Mouse (Mus musculus) heart, embryonic 11.5 days (tissue): ENCODE data around the gene Slc39a11. TPM values are rescaled to one million over a fixed set of nuclear protein-coding genes. Genes with fewer than 3 reads are reported as not detected.

Experiments used
- ATAC-seq: fragments of 200-750 bp; cut with Nextera tagmentation; replicated peaks from 2 replicates; pipeline ENCODE4 v1.8.0; 2017; ENCODE audit warnings: moderate library complexity; ENCODE audit not compliant: insufficient number of reproducible peaks, low FRiP score, low TSS enrichment
- H3K27ac ChIP-seq: fragments of 300-500 bp; sonication (generic); 2 replicates; pipeline ENCODE4 v1.5.1; 2014; ENCODE audit warnings: mild to moderate bottlenecking, low read depth, low read length
- H3K27me3 ChIP-seq: fragments of 300-500 bp; sonication (generic); 2 replicates; pipeline ENCODE4 v1.6.1; 2014; ENCODE audit warnings: mild to moderate bottlenecking, low read length, mixed read lengths; ENCODE audit not compliant: control insufficient read depth, insufficient read depth
- H3K36me3 ChIP-seq: fragments of 300-500 bp; sonication (generic); 2 replicates; pipeline ENCODE4 v1.6.1; 2014; ENCODE audit warnings: mild to moderate bottlenecking, low read length, moderate library complexity, mixed read lengths; ENCODE audit not compliant: control insufficient read depth, insufficient read depth
- H3K4me1 ChIP-seq: fragments of 300-500 bp; sonication (generic); 2 replicates; pipeline ENCODE4 v1.6.1; 2014; ENCODE audit warnings: low read length; ENCODE audit not compliant: control insufficient read depth, insufficient read depth
- H3K4me2 ChIP-seq: fragments of 300-500 bp; sonication (generic); 2 replicates; pipeline ENCODE4 v1.6.1; 2014; ENCODE audit warnings: mild to moderate bottlenecking, moderate library complexity
- H3K4me3 ChIP-seq: fragments of 300-500 bp; sonication (generic); 2 replicates; pipeline ENCODE4 v1.5.1; 2014; ENCODE audit warnings: low read depth, low read length
- H3K9ac ChIP-seq: fragments of 300-500 bp; sonication (generic); 2 replicates; pipeline ENCODE4 v1.6.1; 2014; ENCODE audit warnings: mild to moderate bottlenecking, low read depth, low read length, moderate library complexity
- H3K9me3 ChIP-seq: fragments of 300-500 bp; sonication (generic); replicated peaks from 2 replicates; pipeline ENCODE4 v1.6.1; 2016; ENCODE audit warnings: low read length; ENCODE audit not compliant: control insufficient read depth
- WGBS: fragments of 180-500 bp; shearing (Covaris S2); extraction: QIAGEN DNeasy Blood & Tissue Kit; methylation state at CpG from one replicate; pipeline ENCODE4 v1.1.7; 2014; ENCODE audit not compliant: insufficient replicate concordance; 5-methylcytosine and 5-hydroxymethylcytosine counted together
- polyA plus RNA-seq: library from polyadenylated mRNA; unstranded; fragments of >200 nt; fragmentation: Nextera tagmentation; extraction: Ambion mirVana; gene quantifications from 2 replicates; pipeline ENCODE4 v1.2.1, GENCODE M21; 2014

The Slc39a11 gene
- polyA plus RNA-seq, 1 experiment from 2014 or later: 17.1 TPM

GRCm38 (mm10) chr11:113634699-113635121 is 15.2 kb downstream of the Slc39a11 start:
- 70% methylated on average over 10 of the region's 10 CpGs for WGBS
- ATAC-seq: no peak

DNA sequence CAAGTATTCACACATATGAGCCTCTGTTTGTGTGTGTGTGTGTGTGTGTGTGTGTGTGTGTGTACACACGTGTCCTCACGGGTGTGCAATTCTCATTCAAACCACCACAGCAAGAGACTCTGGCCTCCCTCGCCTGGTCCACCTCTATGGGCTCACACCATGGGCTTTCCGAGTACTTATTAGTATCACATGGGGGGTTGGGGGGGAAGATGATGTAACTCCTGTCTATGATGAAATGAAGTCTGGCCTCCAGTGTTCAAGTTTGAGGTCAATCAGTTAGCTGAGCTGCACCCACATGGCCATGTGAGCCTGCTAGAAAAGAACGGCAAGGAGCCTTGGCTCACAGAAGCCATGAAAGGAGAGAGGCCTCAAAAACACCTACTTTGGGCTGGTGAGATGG is 16.5 kb downstream of the Slc39a11 start:
- WGBS: 90% methylated on average over 5 of the region's 5 CpGs
- no peaks in the 10 kb centered on the region for H3K36me3 ChIP-seq
- ATAC-seq: no peak

More at GRCm38 (mm10) chr11:113634699-113635121, 15.2 kb downstream of the Slc39a11 start:
- no peak overlapping the region for H3K27ac ChIP-seq
- H3K4me1 ChIP-seq: no peaks in the 10 kb centered on the region
- no peaks in the 10 kb centered on the region for H3K36me3 ChIP-seq
- H3K27me3 ChIP-seq: no peaks in the 10 kb centered on the region
- H3K4me3 ChIP-seq: no peak overlapping the region
- H3K9ac ChIP-seq: no peak overlapping the region
- H3K9me3 ChIP-seq: no peaks in the 10 kb centered on the region
- H3K4me2 ChIP-seq: no peak overlapping the region

GRCm38 (mm10) chr11:113632303-113632702 is 17.6 kb downstream of the Slc39a11 start:
- H3K27me3 ChIP-seq: no peaks in the 10 kb centered on the region
- no peak overlapping the region for H3K4me3 ChIP-seq
- ATAC-seq: no peak
- H3K4me2 ChIP-seq: no peak overlapping the region
- WGBS: 73% methylated on average over 7 of the region's 7 CpGs
- no peaks in the 10 kb centered on the region for H3K36me3 ChIP-seq
- no peaks in the 10 kb centered on the region for H3K9me3 ChIP-seq
- H3K27ac ChIP-seq: no peak overlapping the region
- H3K4me1 ChIP-seq: no peaks in the 10 kb centered on the region
- no peak overlapping the region for H3K9ac ChIP-seq

More for the DNA sequence above, 16.5 kb downstream of the Slc39a11 start:
- Histone ChIP-seq H3K4me2 (no peak overlapping the region), H3K27me3 (no peaks in the 10 kb centered on the region), H3K27ac (no peak overlapping the region), H3K9me3 (no peaks in the 10 kb centered on the region), H3K4me1 (no peaks in the 10 kb centered on the region), H3K4me3 (no peak overlapping the region), H3K9ac (no peak overlapping the region)

DNA sequence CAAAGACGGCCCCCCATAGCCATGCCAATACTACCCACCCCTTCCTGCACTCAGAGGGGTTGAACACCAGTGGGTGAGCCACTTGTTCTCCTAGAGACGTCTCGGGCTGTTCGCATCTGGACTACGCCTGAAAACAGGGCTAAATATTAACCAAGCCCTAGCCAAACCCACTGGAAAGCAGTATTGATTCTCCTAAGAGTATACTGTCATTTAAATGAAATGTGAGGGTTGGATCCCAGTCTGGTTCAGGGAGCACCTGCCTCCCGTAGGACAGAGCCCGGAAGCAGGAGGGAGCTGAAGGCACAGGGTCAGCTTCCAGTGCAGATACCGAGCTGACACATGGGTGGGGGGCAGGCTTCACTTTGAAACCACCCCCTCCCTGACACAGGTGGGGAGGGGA is 18.0 kb downstream of the Slc39a11 start:
- no peaks in the 10 kb centered on the region for H3K36me3 ChIP-seq
- H3K9me3 ChIP-seq: no peaks in the 10 kb centered on the region
- no peaks in the 10 kb centered on the region for H3K27me3 ChIP-seq
- 73% methylated on average over 8 of the region's 8 CpGs for WGBS
- ATAC-seq: no peak
- no peaks in the 10 kb centered on the region for H3K4me1 ChIP-seq
- no peak overlapping the region for H3K9ac ChIP-seq
- no peak overlapping the region for H3K4me2 ChIP-seq
- no peak overlapping the region for H3K4me3 ChIP-seq
- no peak overlapping the region for H3K27ac ChIP-seq

GRCm38 (mm10) chr11:113631302-113631701 is 18.6 kb downstream of the Slc39a11 start:
- ATAC-seq: no peak
- H3K36me3 ChIP-seq: no peaks in the 10 kb centered on the region
- H3K9ac ChIP-seq: no peak overlapping the region
- H3K27ac ChIP-seq: no peak overlapping the region
- H3K27me3 ChIP-seq: no peaks in the 10 kb centered on the region
- H3K9me3 ChIP-seq: no peaks in the 10 kb centered on the region
- WGBS: 74% methylated on average over 8 of the region's 8 CpGs
- H3K4me2 ChIP-seq: no peak overlapping the region
- H3K4me3 ChIP-seq: no peak overlapping the region
- no peaks in the 10 kb centered on the region for H3K4me1 ChIP-seq

GRCm38 (mm10) chr11:113630642-113631041 is 19.2 kb downstream of the Slc39a11 start:
- no peak overlapping the region for H3K4me2 ChIP-seq
- H3K27ac ChIP-seq: no peak overlapping the region
- H3K9ac ChIP-seq: no peak overlapping the region
- ATAC-seq: no peak
- H3K4me3 ChIP-seq: no peak overlapping the region
- WGBS: 53% methylated on average over 7 of the region's 7 CpGs
- no peaks in the 10 kb centered on the region for H3K9me3 ChIP-seq
- H3K36me3 ChIP-seq: no peaks in the 10 kb centered on the region
- no peaks in the 10 kb centered on the region for H3K4me1 ChIP-seq
- H3K27me3 ChIP-seq: no peaks in the 10 kb centered on the region

DNA sequence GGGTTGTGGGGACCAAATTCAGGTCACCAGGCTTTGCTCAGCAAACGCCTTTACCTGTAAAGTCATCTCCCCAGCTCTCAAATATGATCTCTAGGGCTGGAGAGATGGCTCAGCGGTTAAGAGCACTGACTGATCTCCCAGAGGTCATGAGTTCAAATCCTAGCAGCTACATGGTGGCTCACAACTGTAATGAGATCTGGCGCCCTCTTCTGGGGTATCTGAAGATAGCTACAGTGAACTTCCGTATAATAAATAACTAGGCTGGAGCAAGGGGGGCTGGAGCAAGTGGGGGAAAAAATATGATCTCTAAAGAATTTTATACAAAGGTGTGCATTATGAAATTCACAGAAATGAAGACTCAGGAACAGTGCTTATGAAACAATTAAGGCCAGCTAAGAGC is 22.1 kb downstream of the Slc39a11 start:
- no peaks in the 10 kb centered on the region for H3K9me3 ChIP-seq
- H3K27ac ChIP-seq: no peak overlapping the region
- H3K9ac ChIP-seq: no peak overlapping the region
- H3K27me3 ChIP-seq: no peaks in the 10 kb centered on the region
- no peaks in the 10 kb centered on the region for H3K36me3 ChIP-seq
- WGBS: 53% methylated on average over 4 of the region's 4 CpGs
- no peaks in the 10 kb centered on the region for H3K4me1 ChIP-seq
- ATAC-seq: no peak
- no peak overlapping the region for H3K4me3 ChIP-seq
- no peak overlapping the region for H3K4me2 ChIP-seq

DNA sequence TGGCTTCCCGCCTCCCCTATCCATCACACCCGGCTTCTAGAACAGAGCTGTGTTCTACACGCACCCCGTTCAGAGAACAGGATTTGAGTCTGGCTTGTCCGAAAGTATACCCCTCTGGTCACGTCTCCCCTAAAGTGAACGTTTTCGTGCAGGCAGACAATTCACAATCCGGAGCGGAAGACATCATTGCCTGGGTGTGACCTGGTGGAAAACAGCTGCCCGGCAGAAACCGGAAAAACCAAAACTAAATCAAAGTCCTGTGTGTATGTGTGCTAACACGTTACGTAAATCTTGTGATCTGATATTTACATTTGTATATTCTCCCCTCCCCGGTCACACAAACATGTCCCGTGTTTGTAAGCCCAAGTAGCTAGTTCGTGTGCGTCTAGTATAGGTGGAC is 24.4 kb downstream of the Slc39a11 start:
- ATAC-seq: no peak
- no peaks in the 10 kb centered on the region for H3K9me3 ChIP-seq
- no peaks in the 10 kb centered on the region for H3K36me3 ChIP-seq
- H3K4me3 ChIP-seq: no peak overlapping the region
- WGBS: 88% methylated on average over 18 of the region's 18 CpGs
- no peak overlapping the region for H3K9ac ChIP-seq
- H3K4me1 ChIP-seq: no peaks in the 10 kb centered on the region
- no peak overlapping the region for H3K4me2 ChIP-seq
- H3K27ac ChIP-seq: no peak overlapping the region
- peaks cover 15% of the 10 kb centered on the region for H3K27me3 ChIP-seq

DNA sequence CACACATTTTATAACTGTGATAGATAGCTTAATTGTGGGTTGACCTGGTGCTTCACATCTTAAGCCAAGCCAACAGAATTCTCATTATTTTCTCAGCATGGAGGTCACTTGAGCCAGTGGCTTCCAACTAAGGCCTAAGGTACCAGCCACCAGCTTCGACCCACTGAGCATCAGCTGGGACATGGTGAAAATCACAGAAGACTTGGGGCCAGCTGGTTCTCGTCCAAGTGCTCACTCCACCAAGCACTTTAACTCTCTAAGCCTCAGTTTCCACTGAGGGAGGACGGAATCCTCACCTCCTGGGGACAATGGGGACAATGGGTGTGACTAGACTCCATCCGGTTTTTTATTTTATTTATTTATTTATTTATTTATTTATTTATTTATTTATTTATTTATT is 27.9 kb downstream of the Slc39a11 start:
- Histone ChIP-seq H3K36me3 (no peaks in the 10 kb centered on the region), H3K9me3 (no peaks in the 10 kb centered on the region), H3K4me3 (no peak overlapping the region), H3K27ac (no peak overlapping the region), H3K27me3 (peaks cover 42% of the 10 kb centered on the region), H3K9ac (no peak overlapping the region), H3K4me1 (peaks cover 12% of the 10 kb centered on the region; the same call in 1 of the 2 replicates), H3K4me2 (no peak overlapping the region)
- WGBS: 71% methylated on average over 4 of the region's 4 CpGs
- ATAC-seq: no peak
